Mouse (Mus musculus): ENCODE results near the gene Csrnp3.

DNA sequence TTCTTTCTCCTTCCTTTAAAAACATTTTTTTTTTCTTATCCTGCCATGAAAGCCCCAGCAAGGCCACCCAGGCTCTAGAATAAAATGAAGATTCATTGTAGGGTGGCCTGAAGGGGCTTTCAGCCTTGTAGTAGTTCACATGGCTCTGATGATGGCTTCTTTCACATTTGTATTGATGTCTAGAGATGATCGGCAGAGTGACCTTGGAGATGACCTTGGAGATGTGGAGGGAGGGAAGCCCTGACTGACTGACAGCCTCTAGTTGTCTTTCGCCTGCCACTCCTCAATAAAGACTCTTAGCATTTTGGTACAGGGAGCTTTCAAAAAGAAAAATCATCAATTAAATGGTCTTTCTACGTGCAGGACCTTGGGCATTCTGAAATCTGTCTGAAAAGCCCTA, 63.0 kb downstream of the Csrnp3 start:
- TF ChIP-seq CTCF (IDR thresholded peaks at IDR 0.05; ENCODE audit: low read depth, low read length) (no peak), POLR2A (IDR thresholded peaks at IDR 0.05; ENCODE audit: extremely low read depth, insufficient read depth, low read length) (no peak)
